Mouse (Mus musculus) lung, adult 2 months (tissue): ENCODE data around the gene Nenf. TPM values are rescaled to one million over a fixed set of nuclear protein-coding genes. Genes with fewer than 3 reads are reported as not detected.

Experiments used
- DNase-seq: peaks from one replicate; pipeline ENCODE4 v3.0.0; 2022
- H3K4me1 ChIP-seq: fragments of 200-500 bp; 2 replicates; pipeline ENCODE4 v1.6.1; 2011; ENCODE audit warnings: low read length; ENCODE audit not compliant: control insufficient read depth, insufficient read depth
- H3K4me3 ChIP-seq: fragments of 200-500 bp; replicated peaks from 2 replicates; pipeline ENCODE3; 2011; ENCODE audit warnings: low read depth, mild to moderate bottlenecking, control low read depth, low read length; ENCODE audit errors: extremely low read depth
- CTCF ChIP-seq: fragments of 200-500 bp; IDR thresholded peaks from 2 replicates; pipeline ENCODE4 v1.5.1; 2011; ENCODE audit warnings: mild to moderate bottlenecking, low read length, control low read depth; ENCODE audit not compliant: insufficient read depth
- POLR2A ChIP-seq: fragments of 200-500 bp; IDR thresholded peaks from 2 replicates; pipeline ENCODE4 v1.6.1; 2011; ENCODE audit warnings: low read depth, mild to moderate bottlenecking, control low read depth, low read length, borderline replicate concordance; ENCODE audit errors: extremely low read depth
- WGBS: fragments of 180-500 bp; shearing (Covaris S2); methylation state at CpG from one replicate; pipeline ENCODE4 v1.1.7; 2018; 5-methylcytosine and 5-hydroxymethylcytosine counted together
- polyA plus RNA-seq: library from polyadenylated mRNA; depleted of rRNA; stranded (reverse); fragments of >200 nt; gene quantifications from 2 replicates; pipeline ENCODE4 v1.2.3, GENCODE M21; 2012; rRNA removed

Nenf gene
- 164 and 224 TPM in 2 replicates for polyA plus RNA-seq

GRCm38 (mm10) chr1:191317591-191318196, at the start of gene Nenf:
Nenf (minus strand) TSS chr1:191318194.
- DNase-seq, result peak; percentile 85
- Histone ChIP-seq H3K4me3 (peak within 1 kb of the TSS; percentile 76), H3K4me1 (peaks cover 3% of the 10 kb centered on the region; the same call in 1 of the 2 replicates)
- TF ChIP-seq POLR2A (0 out of 2 replicates have a peak, but pooled peaks have one; percentile 52), CTCF (no peak)
- WGBS, result under 1% methylated on average over 54 of the region's 54 CpGs

GRCm38 (mm10) chr1:191364477-191364876, 46.5 kb upstream of the Nenf start:
- TF ChIP-seq POLR2A (no peak), CTCF (peak; percentile 41)
- DNase-seq, result no peak
- no peak overlapping the region for H3K4me3 ChIP-seq
- no peaks in the 10 kb centered on the region for H3K4me1 ChIP-seq
- WGBS, result 61% methylated on average over 4 of the region's 4 CpGs

- Histone ChIP-seq H3K4me3 (no peak overlapping the region), H3K4me1 (no peaks in the 10 kb centered on the region)
- DNase-seq, result no peak
- TF ChIP-seq POLR2A (no peak), CTCF (no peak)
- 63% methylated on average over 6 of the region's 6 CpGs for WGBS
Observed at GRCm38 (mm10) chr1:191362412-191362811, 44.4 kb upstream of the Nenf start.

- 79% methylated on average over 7 of the region's 7 CpGs for WGBS
- H3K4me3 ChIP-seq, result no peak overlapping the region
- TF ChIP-seq POLR2A (no peak), CTCF (no peak)
- DNase-seq, result no peak
- no peaks in the 10 kb centered on the region for H3K4me1 ChIP-seq
Observed at GRCm38 (mm10) chr1:191359478-191359877, 41.5 kb upstream of the Nenf start.

DNA sequence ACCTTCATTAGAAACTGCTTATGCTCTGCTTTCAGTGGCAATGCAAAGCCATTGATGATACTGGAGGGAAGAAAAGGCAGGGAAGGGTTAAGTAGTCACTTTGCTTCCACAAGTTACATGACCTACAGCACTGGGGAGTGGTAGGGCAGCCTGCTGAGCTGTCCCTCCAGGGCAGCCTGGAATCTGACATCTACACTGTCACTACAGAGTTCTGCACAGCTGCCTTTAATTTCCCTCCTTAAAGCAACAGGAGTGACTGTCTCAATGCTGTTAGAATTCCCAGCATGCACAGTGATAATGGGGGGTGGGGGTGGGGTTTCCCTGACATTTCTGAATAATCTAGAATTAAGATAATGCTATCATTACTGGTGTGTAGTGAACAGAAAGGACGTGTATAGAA, 38.9 kb upstream of the Nenf start:
- H3K4me3 ChIP-seq, result no peak overlapping the region
- WGBS, result 76% methylated on average over 1 of the region's 1 CpGs
- DNase-seq, result no peak
- H3K4me1 ChIP-seq, result no peaks in the 10 kb centered on the region
- TF ChIP-seq CTCF (no peak), POLR2A (no peak)

DNA sequence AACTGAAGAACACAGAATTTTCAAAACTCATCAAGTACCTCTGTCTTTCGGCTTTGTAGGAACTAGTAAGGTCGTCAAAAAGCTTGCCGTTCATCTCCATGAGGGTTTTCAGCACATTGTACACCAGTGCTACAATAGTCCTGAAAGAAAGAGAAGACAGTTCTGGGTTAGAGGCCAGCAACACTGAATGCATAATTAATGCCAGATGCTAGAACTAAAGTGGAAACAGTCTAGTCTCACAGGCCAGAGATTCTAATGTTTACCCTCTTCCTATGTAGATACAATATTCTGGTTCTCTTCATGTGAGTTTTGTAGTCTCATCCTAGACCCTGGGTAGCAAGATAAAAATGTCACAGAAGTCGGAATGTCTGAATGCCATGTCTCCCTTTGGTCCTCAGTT, 35.8 kb upstream of the Nenf start:
- WGBS, result 86% methylated on average over 4 of the region's 4 CpGs
- Histone ChIP-seq H3K4me1 (no peaks in the 10 kb centered on the region), H3K4me3 (no peak overlapping the region)
- no peak for DNase-seq
- TF ChIP-seq CTCF (no peak), POLR2A (no peak)

- peak; percentile 45 for DNase-seq
- TF ChIP-seq POLR2A (no peak), CTCF (peak; percentile 31)
- 57% methylated on average over 14 of the region's 14 CpGs for WGBS
- no peak overlapping the region for H3K4me3 ChIP-seq
- no peaks in the 10 kb centered on the region for H3K4me1 ChIP-seq
Observed at GRCm38 (mm10) chr1:191352786-191353488, 34.9 kb upstream of the Nenf start.

DNA sequence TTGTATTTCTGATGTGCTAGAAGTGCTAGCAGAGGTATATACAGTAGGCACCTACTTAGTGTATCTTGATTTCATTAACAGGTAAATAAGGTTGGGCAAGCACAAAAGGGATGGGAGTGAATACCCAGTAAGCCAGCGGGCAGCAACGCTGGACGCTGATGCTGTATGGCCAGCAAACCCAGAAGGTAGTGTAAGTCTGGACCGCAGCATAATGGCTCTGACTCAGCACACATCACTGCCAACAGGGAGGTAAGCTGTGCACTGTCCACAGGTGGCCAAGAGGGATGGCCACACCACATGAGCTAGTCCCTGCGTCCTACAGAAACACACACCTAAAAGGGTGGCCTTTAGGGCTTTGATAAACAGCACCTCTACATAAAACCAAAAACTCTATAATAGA, 32.4 kb upstream of the Nenf start:
- Histone ChIP-seq H3K4me1 (no peaks in the 10 kb centered on the region), H3K4me3 (no peak overlapping the region)
- DNase-seq, result no peak
- WGBS, result 91% methylated on average over 5 of the region's 5 CpGs
- TF ChIP-seq POLR2A (no peak), CTCF (no peak)

DNA sequence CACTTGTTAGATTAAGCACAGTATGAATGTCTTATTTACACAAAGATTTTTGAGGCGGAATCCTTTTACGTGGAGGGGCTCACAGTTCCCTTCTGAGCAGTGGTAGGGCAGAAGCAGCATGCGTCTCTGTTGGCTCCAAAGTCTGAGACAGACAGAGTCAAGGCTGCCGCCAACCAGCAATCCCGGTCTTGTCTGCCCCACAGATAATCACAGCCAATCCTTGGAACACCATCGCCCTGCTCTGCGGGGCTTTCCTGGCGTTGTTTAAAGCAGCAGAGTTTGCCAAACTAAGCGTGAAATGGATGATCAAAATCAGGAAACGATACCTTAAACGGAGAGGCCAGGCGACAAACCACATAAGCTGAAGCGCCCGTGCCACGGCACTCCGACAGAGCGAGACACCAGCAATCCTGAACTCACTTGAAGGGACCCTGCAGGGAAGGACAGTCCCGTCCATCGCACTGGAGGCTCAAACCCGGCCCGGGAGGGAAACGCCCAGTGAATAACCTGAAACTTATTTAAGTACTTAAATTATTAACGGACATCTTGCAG, 31.6 kb upstream of the Nenf start:
- 70% methylated on average over 23 of the region's 23 CpGs for whole genome bisulfite sequencing
- DNase-seq, result no peak
- no peaks in the 10 kb centered on the region for H3K4me1 ChIP-seq
- no peak overlapping the region for H3K4me3 ChIP-seq
- TF ChIP-seq POLR2A (no peak), CTCF (no peak)
